Mouse (Mus musculus): ENCODE measurements around the gene Pip4k2a.

DNA sequence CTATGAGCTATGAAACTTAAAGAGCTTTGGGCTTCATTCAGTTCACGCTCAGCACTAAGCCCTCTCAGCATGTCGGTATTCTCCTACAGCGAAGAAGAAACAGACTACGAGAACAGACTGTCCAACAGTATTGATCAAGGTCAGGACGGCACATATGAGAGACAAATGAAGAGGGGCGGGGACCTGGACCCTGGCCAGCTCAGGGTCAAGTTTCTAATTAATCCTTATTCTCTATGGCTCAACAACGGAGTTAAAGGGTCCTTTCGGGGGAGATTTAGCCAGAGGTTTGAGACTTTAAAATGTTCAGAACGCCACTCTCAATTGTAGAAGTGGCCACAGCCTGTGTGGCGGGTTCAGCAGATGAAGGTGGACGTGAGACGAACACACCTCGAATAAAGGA lies 141.5 kb downstream of the Pip4k2a start:
- TF ChIP-seq GATA1 (IDR thresholded peaks at IDR 0.05; ENCODE audit: borderline replicate concordance, low read length): no peak
- TF ChIP-seq FLI1 (IDR thresholded peaks at IDR 0.05; ENCODE audit: low read length): no peak

Data from megakaryocyte, embryonic 14.5 days (primary cell).